Mouse (Mus musculus) kidney, postnatal 36 days (tissue): ENCODE measurements at regions not wholly inside any gene's neighbourhood (a gene's known extent, or its start where the extent isn't known, plus 50 kb on each side); places are given as distances from the start of the nearest gene placed in this dataset.

Experiments used
- DNase-seq, 2 experiments: peaks; one replicate each; pipeline ENCODE4 v3.0.0; 2021 to 2022; ENCODE audit warnings: mixed read lengths in 2 of 2

GRCm38 (mm10) chr19:16075512-16076086 is 57.0 kb upstream of the Gnaq start:
- DNase-seq, result no peak

GRCm38 (mm10) chr19:16075026-16075425 is 57.6 kb upstream of the Gnaq start:
- DNase-seq, result no peak

- DNase-seq, result no peak
These were observed 65.3 kb upstream of the Gnaq start for GRCm38 (mm10) chr19:16067314-16067713.

- DNase-seq, result no peak
These were observed 67.7 kb upstream of the Gnaq start for GRCm38 (mm10) chr19:16064911-16065310.

- DNase-seq, result peak; percentile 77 to 87
These were observed 68.6 kb upstream of the Gnaq start for GRCm38 (mm10) chr19:16063916-16064580.

GRCm38 (mm10) chr19:16063533-16063915 is 69.1 kb upstream of the Gnaq start:
- no peak for DNase-seq

GRCm38 (mm10) chr19:16061821-16062220 is 70.8 kb upstream of the Gnaq start:
- peak in 1 of 2 experiments; percentile 5 for DNase-seq

- no peak for DNase-seq
These were observed 73.6 kb upstream of the Gnaq start for GRCm38 (mm10) chr19:16059026-16059425.

GRCm38 (mm10) chr19:16050220-16051055 is 65.6 kb upstream of the Cep78 start:
- DNase-seq, result no peak

- no peak for DNase-seq
These were observed 64.9 kb upstream of the Cep78 start for GRCm38 (mm10) chr19:16049646-16050045.

GRCm38 (mm10) chr19:16046977-16047376 is 62.2 kb upstream of the Cep78 start:
- peak in 1 of 2 experiments; percentile 28 for DNase-seq

- no peak for DNase-seq
These were observed 60.5 kb upstream of the Cep78 start for GRCm38 (mm10) chr19:16045261-16045660.

GRCm38 (mm10) chr19:16044169-16044568 is 59.4 kb upstream of the Cep78 start:
- DNase-seq, result no peak

- no peak for DNase-seq
These were observed 58.2 kb upstream of the Cep78 start for GRCm38 (mm10) chr19:16043007-16043406.

- DNase-seq, result peak in 1 of 2 experiments; percentile 54
These were observed 57.1 kb upstream of the Cep78 start for GRCm38 (mm10) chr19:16041891-16042290.

GRCm38 (mm10) chr19:16037806-16038205 is 53.0 kb upstream of the Cep78 start:
- DNase-seq, result peak in 1 of 2 experiments; percentile 17
